Mouse (Mus musculus): ENCODE measurements around the gene Plekhh3. TPM values are rescaled to one million over a fixed set of nuclear protein-coding genes. Genes with fewer than 3 reads are reported as not detected.

Plekhh3 gene
- polyA plus RNA-seq, 1 experiment from 2014 or later = 23.8 TPM

DNA sequence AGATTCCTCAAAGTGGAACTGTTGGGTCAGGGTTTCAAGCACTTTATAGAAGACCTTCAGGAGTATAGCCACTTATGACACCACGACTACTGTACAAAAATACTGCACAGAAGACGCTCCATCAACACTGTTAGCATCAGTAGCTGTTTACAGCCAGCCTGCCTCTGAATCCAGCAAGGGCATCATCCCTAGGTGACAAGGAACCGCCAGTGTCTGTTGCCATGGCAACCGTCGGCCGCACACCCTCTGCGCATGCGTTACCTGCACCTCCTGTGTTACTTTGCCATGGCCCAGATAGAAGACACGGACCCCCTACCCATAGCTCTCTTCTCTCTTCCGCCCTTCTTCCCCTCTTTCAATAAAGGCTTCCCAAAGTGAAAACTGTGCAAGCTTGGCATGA is 24.8 kb downstream of the Plekhh3 start:
- no peak for TF ChIP-seq EP300 (optimal IDR thresholded peaks at IDR 0.05)
- 35% methylated on average over 10 of the region's 10 CpGs for WGBS
- Histone ChIP-seq H3K4me1 (replicated peaks; ENCODE audit: control insufficient read depth, insufficient read depth) (0 out of 2 replicates have a peak, but pooled peaks cover 6% of the 10 kb centered on the region), H3K4me2 (replicated peaks; ENCODE audit: low read depth) (no peak overlapping the region), H3K27ac (replicated peaks) (no peak overlapping the region), H3K9ac (ENCODE audit: low read length) (no peak overlapping the region), H3K36me3 (ENCODE audit: control insufficient read depth, insufficient read depth, low read length) (no peaks in the 10 kb centered on the region), H3K9me3 (ENCODE audit: control insufficient read depth, low read length) (no peaks in the 10 kb centered on the region), H3K27me3 (ENCODE audit: control insufficient read depth, insufficient read depth, low read length) (no peaks in the 10 kb centered on the region), H3K4me3 (ENCODE audit: low read depth, low read length) (no peak overlapping the region)
- no peak for ATAC-seq (ENCODE audit: low FRiP score, low TSS enrichment)
- no peak for DNase-seq (ENCODE audit: low spot score)

DNA sequence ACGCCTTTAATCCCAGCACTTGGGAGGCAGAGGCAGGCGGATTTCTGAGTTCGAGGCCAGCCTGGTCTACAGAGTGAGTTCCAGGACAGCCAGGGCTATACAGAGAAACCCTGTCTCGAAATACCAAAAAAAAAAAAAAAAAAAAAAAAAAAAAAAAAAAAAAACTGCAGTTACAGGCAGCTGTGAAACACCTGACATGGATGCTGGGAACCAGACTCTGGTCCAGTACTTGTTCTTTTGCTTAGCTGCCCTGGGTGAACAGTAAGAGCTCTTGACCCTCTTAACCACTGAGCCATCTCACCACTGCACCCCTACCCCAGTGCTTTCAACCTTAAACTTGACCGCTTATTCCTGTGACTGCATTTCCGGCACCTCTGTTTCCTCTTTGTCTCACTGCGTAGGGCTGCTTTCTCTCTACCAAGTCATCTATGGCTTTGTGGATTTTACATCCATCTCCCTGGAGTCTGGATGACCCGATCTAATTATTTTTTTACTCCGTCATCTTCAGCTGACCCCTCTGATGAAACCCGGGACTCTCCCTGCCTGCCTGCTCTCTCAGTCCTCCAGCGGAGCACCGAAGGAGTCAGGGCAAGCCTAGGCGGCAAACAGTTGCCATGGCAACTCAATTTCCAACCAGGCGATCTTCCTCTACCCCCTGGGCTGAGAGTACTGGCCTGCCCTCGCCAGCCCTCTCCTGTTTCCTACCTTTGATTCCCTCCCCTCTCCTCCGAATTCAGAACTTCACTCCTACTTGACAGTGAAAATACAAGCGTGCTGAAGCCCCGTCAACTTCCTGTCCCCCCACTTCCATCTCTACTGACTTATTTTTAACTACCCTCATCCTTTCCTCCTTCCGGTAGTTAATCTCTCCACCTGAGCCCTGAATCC is 27.6 kb downstream of the Plekhh3 start:
- H3K4me3 ChIP-seq (ENCODE audit: low read depth, low read length) = peak overlapping the region; percentile 10; the same call in 1 of the 2 replicates
- H3K27ac ChIP-seq (replicated peaks) = no peak overlapping the region
- no peak overlapping the region for H3K9ac ChIP-seq (ENCODE audit: low read length)
- no peaks in the 10 kb centered on the region for H3K27me3 ChIP-seq (ENCODE audit: control insufficient read depth, insufficient read depth, low read length)
- TF ChIP-seq EP300 (optimal IDR thresholded peaks at IDR 0.05) (no peak), CTCF (IDR thresholded peaks at IDR 0.05; ENCODE audit: low read depth) (no peak)
- no peaks in the 10 kb centered on the region for H3K9me3 ChIP-seq (ENCODE audit: control insufficient read depth, low read length)
- WGBS = 23% methylated on average over 17 of the region's 19 CpGs
- ATAC-seq (ENCODE audit: low FRiP score, low TSS enrichment) (no peak), DNase-seq (ENCODE audit: low spot score) (no peak)
- peak overlapping the region; percentile 38 for H3K4me2 ChIP-seq (replicated peaks; ENCODE audit: low read depth)
- no peaks in the 10 kb centered on the region for H3K36me3 ChIP-seq (ENCODE audit: control insufficient read depth, insufficient read depth, low read length)
- no peaks in the 10 kb centered on the region for H3K4me1 ChIP-seq (replicated peaks; ENCODE audit: control insufficient read depth, insufficient read depth)

DNA sequence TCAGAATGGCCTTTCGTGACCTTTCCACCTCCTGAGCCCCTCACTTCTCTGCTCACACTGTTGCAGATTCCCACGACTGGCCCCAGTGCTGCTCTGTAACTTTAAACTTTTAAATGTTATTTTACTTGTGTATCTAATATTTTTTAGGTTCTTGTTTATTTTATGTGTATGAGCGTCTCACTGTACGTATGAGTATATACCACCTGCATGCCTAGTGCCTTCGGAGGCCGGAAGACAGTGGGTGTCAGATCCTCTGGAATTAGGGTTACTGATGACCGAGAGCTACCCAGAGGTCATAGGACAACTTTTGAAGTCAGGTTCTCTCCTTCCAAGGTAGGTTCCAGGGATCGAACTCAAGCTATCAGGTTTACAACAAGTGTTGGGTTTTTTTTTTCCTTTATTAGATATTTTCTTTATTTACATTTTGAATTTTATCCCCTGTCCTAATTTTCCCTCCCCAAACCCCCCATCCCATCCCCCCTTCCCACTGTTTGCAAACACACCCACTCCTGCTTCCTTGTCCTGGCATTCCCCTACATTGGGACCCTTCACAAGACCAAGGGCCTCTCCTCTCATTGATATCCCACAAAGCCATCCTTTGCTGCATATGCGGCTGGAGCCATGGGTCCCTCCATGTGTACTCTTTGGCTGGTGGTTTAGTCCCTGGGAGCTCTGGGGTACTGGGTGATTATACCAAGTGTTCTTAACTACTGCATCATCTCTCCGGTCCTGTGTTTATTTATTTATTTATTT is 28.8 kb downstream of the Plekhh3 start:
- TF ChIP-seq CTCF (IDR thresholded peaks at IDR 0.05; ENCODE audit: low read depth) = no peak
- no peak for TF ChIP-seq EP300 (optimal IDR thresholded peaks at IDR 0.05)
- WGBS = 84% methylated on average over 10 of the region's 10 CpGs

DNA sequence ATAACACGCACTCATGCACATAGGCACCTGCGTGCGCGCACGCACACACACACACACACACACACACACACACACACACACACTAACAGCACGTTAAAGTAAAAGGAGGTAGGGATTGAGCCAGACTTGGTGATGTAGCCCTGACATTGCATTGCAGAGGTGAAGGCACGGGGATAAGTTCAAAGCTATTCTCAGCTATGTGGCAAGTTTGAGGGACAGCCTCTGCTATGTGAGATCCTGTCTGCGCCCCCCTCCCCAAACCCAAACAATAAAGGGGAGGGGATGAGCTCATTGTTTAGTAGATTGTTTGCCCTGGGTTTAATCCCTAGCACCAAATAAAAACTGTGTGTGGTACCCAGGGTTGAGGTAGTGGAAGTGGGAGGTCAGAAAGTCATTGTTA is 30.1 kb downstream of the Plekhh3 start:
- no peak for ATAC-seq (ENCODE audit: low FRiP score, low TSS enrichment)
- H3K4me3 ChIP-seq (ENCODE audit: low read depth, low read length) = no peak overlapping the region
- no peak for DNase-seq (ENCODE audit: low spot score)
- 0 out of 2 replicates have a peak overlapping the region, but pooled peaks have one; percentile 53 for H3K27ac ChIP-seq (replicated peaks)
- no peaks in the 10 kb centered on the region for H3K27me3 ChIP-seq (ENCODE audit: control insufficient read depth, insufficient read depth, low read length)
- TF ChIP-seq EP300 (optimal IDR thresholded peaks at IDR 0.05) = no peak
- TF ChIP-seq CTCF (IDR thresholded peaks at IDR 0.05; ENCODE audit: low read depth) = no peak
- H3K4me1 ChIP-seq (replicated peaks; ENCODE audit: control insufficient read depth, insufficient read depth) = no peaks in the 10 kb centered on the region
- no peaks in the 10 kb centered on the region for H3K9me3 ChIP-seq (ENCODE audit: control insufficient read depth, low read length)
- WGBS = 73% methylated on average over 8 of the region's 8 CpGs
- no peak overlapping the region for H3K4me2 ChIP-seq (replicated peaks; ENCODE audit: low read depth)
- no peaks in the 10 kb centered on the region for H3K36me3 ChIP-seq (ENCODE audit: control insufficient read depth, insufficient read depth, low read length)
- H3K9ac ChIP-seq (ENCODE audit: low read length) = no peak overlapping the region

More for the DNA sequence above, 28.8 kb downstream of the Plekhh3 start:
- Histone ChIP-seq H3K4me2 (replicated peaks; ENCODE audit: low read depth) (no peak overlapping the region), H3K9ac (ENCODE audit: low read length) (no peak overlapping the region), H3K27me3 (ENCODE audit: control insufficient read depth, insufficient read depth, low read length) (no peaks in the 10 kb centered on the region), H3K4me3 (ENCODE audit: low read depth, low read length) (no peak overlapping the region), H3K9me3 (ENCODE audit: control insufficient read depth, low read length) (no peaks in the 10 kb centered on the region), H3K36me3 (ENCODE audit: control insufficient read depth, insufficient read depth, low read length) (no peaks in the 10 kb centered on the region), H3K27ac (replicated peaks) (no peak overlapping the region), H3K4me1 (replicated peaks; ENCODE audit: control insufficient read depth, insufficient read depth) (no peaks in the 10 kb centered on the region)
- ATAC-seq (ENCODE audit: low FRiP score, low TSS enrichment) (no peak), DNase-seq (ENCODE audit: low spot score) (no peak)

DNA sequence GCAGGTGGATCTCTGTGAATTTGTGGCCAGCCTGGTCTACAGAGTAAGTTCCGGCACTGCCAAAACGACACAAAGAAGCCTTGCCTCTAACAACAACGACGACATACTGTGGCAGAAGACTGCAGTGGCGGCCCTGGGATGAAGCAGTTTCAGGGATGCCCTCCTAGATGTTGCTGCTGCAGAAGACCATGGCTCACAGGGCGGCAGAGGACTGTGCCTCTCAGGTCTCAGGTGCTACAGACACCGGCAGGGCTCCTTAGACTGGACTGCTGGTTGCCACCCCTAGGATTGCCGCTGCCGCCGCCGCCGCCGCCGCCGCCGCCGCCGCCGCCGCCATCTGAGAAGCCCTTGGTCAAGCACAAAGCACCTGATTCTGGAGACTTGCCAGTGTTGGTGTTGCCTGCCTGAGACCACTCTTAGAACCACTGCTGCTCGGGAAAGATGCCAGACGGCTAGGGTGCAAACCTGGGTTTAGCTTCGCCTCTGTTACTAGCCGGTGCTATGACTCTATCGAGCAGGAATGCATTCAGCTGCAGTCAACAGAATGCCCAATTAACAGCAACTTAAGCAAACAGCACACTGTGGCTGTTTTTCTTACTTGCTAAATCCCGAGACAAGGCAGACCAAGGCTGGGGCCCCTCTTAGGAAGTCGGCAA is 30.9 kb downstream of the Plekhh3 start:
- H3K36me3 ChIP-seq (ENCODE audit: control insufficient read depth, insufficient read depth, low read length) = no peaks in the 10 kb centered on the region
- H3K9ac ChIP-seq (ENCODE audit: low read length) = peak overlapping the region; percentile 13; the same call in 1 of the 2 replicates
- DNase-seq (ENCODE audit: low spot score) (peak; percentile 41), ATAC-seq (ENCODE audit: low FRiP score, low TSS enrichment) (no peak)
- peak overlapping the region; percentile 21; the same call in 1 of the 2 replicates for H3K4me3 ChIP-seq (ENCODE audit: low read depth, low read length)
- no peaks in the 10 kb centered on the region for H3K9me3 ChIP-seq (ENCODE audit: control insufficient read depth, low read length)
- peak overlapping the region; percentile 58 for H3K4me2 ChIP-seq (replicated peaks; ENCODE audit: low read depth)
- WGBS = 44% methylated on average over 27 of the region's 27 CpGs
- no peak for TF ChIP-seq EP300 (optimal IDR thresholded peaks at IDR 0.05)
- no peaks in the 10 kb centered on the region for H3K27me3 ChIP-seq (ENCODE audit: control insufficient read depth, insufficient read depth, low read length)
- H3K4me1 ChIP-seq (replicated peaks; ENCODE audit: control insufficient read depth, insufficient read depth) = no peaks in the 10 kb centered on the region
- peak overlapping the region; percentile 53; the same call in 1 of the 2 replicates for H3K27ac ChIP-seq (replicated peaks)

Data from stomach, postnatal 0 days (tissue).